Mouse (Mus musculus) thymus, adult 2 months (tissue): ENCODE measurements around the gene Zzef1.

ENCODE experiments used
- CTCF ChIP-seq: fragments of 200-500 bp; IDR thresholded peaks from 2 replicates; pipeline ENCODE4 v1.5.1; 2012; ENCODE audit warnings: mild to moderate bottlenecking, control low read depth, low read length, moderate library complexity, borderline replicate concordance; ENCODE audit not compliant: control insufficient read depth, poor library complexity, insufficient read depth; ENCODE audit errors: extremely low read depth
- POLR2A ChIP-seq: fragments of 200-500 bp; IDR thresholded peaks from 2 replicates; pipeline ENCODE4 v1.6.1; 2012; ENCODE audit warnings: mild to moderate bottlenecking, low read length, control low read depth, moderate library complexity; ENCODE audit not compliant: control insufficient read depth, poor library complexity, insufficient read depth; ENCODE audit errors: extremely low read depth

- TF ChIP-seq CTCF (no peak), POLR2A (no peak)
These were observed 22.0 kb downstream of the Zzef1 start for GRCm38 (mm10) chr11:72818067-72818466.
